Mouse (Mus musculus) midbrain, postnatal 0 days (tissue): ENCODE data around the gene D630039A03Rik. TPM values are rescaled to one million over a fixed set of nuclear protein-coding genes. Genes with fewer than 3 reads are reported as not detected.

Experiments used
- ATAC-seq: fragments of 200-750 bp; cut with Nextera tagmentation; 2 replicates; pipeline ENCODE4 v1.8.0; 2017; ENCODE audit warnings: moderate number of reproducible peaks, mild to moderate bottlenecking, moderate TSS enrichment, moderate library complexity; ENCODE audit not compliant: low FRiP score
- DNase-seq: peaks from one replicate; pipeline ENCODE4 v3.0.0-alpha.2; 2015; ENCODE audit warnings: low spot score
- H3K27ac ChIP-seq: fragments of 300-500 bp; sonication (generic); 2 replicates; pipeline ENCODE4 v1.5.1; 2014; ENCODE audit warnings: low read depth, mild to moderate bottlenecking, low read length, mixed read lengths
- H3K27me3 ChIP-seq: fragments of 300-500 bp; sonication (generic); 2 replicates; pipeline ENCODE4 v1.6.1; 2014; ENCODE audit warnings: low read length, control low read depth, mixed read lengths; ENCODE audit not compliant: insufficient read depth
- H3K36me3 ChIP-seq: fragments of 300-500 bp; sonication (generic); 2 replicates; pipeline ENCODE4 v1.6.1; 2014; ENCODE audit warnings: low read length, control low read depth, mixed read lengths; ENCODE audit not compliant: insufficient read depth
- H3K4me1 ChIP-seq: fragments of 300-500 bp; sonication (generic); 2 replicates; pipeline ENCODE4 v1.6.1; 2014; ENCODE audit warnings: mild to moderate bottlenecking, control low read depth, antibody characterized with exemption, low read length, mixed read lengths; ENCODE audit not compliant: insufficient read depth
- H3K4me2 ChIP-seq: fragments of 300-500 bp; sonication (generic); 2 replicates; pipeline ENCODE4 v1.6.1; 2014; ENCODE audit warnings: low read depth, mild to moderate bottlenecking, low read length, mixed read lengths; ENCODE audit not compliant: poor library complexity, severe bottlenecking
- H3K4me3 ChIP-seq: fragments of 300-500 bp; sonication (generic); 2 replicates; pipeline ENCODE4 v1.5.1; 2014; ENCODE audit warnings: low read depth, mild to moderate bottlenecking, low read length, moderate library complexity
- H3K9ac ChIP-seq: fragments of 300-500 bp; sonication (generic); replicated peaks from 2 replicates; pipeline ENCODE4 v1.6.1; 2014; ENCODE audit warnings: mild to moderate bottlenecking, low read length, moderate library complexity, mixed read lengths; ENCODE audit not compliant: poor library complexity, severe bottlenecking
- H3K9me3 ChIP-seq: fragments of 300-500 bp; sonication (generic); 2 replicates; pipeline ENCODE4 v1.6.1; 2016; ENCODE audit warnings: low read length, control low read depth
- CTCF ChIP-seq: IDR thresholded peaks from 2 replicates; pipeline ENCODE4 v1.5.1; 2016; ENCODE audit warnings: antibody characterized with exemption, mild to moderate bottlenecking
- WGBS: fragments of 180-500 bp; shearing (Covaris S2); extraction: QIAGEN DNeasy Blood & Tissue Kit; methylation state at CpG from one replicate; pipeline ENCODE4 v1.1.7; 2014; 5-methylcytosine and 5-hydroxymethylcytosine counted together
- polyA plus RNA-seq: library from polyadenylated mRNA; unstranded; fragments of >200 nt; fragmentation: Nextera tagmentation; extraction: Ambion mirVana; gene quantifications from 2 replicates; pipeline ENCODE4 v1.2.1, GENCODE M21; 2015
- total RNA-seq: library from RNA; depleted of rRNA; stranded (reverse); fragments of >200 nt; gene quantifications from 2 replicates; pipeline ENCODE4 v1.2.3, GENCODE M21; 2014

The D630039A03Rik gene
- total and polyA plus RNA-seq, 2 experiments from 2014 or later: 0.10 to 0.27 TPM

DNA sequence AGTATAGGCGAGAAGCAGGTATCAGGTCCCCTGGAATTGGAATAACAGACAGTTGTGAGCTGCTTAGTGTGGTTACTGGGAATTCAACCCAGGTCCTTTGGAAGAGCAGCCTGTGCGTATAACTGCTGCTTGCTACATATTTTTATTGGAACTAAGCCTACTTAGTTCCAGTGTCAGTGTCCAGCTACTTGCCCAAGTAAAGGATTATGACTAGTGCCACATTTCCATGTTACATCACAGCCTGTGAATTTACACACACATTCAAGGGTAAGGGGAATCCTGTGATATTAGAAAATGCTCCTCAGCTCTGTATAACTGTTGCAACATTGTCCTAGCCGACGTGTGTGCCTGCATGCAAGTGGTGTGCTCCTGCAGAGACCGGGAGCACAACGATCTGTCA lies 21.2 kb upstream of the D630039A03Rik start:
- ATAC-seq: no peak
- no peaks in the 10 kb centered on the region for H3K27me3 ChIP-seq
- H3K36me3 ChIP-seq: no peaks in the 10 kb centered on the region
- 88% methylated on average over 6 of the region's 6 CpGs for WGBS
- H3K27ac ChIP-seq: no peak overlapping the region
- no peak for DNase-seq
- no peaks in the 10 kb centered on the region for H3K4me1 ChIP-seq
- no peak for TF ChIP-seq CTCF
- no peak overlapping the region for H3K4me2 ChIP-seq
- H3K9ac ChIP-seq: no peak overlapping the region
- no peaks in the 10 kb centered on the region for H3K9me3 ChIP-seq
- H3K4me3 ChIP-seq: no peak overlapping the region

DNA sequence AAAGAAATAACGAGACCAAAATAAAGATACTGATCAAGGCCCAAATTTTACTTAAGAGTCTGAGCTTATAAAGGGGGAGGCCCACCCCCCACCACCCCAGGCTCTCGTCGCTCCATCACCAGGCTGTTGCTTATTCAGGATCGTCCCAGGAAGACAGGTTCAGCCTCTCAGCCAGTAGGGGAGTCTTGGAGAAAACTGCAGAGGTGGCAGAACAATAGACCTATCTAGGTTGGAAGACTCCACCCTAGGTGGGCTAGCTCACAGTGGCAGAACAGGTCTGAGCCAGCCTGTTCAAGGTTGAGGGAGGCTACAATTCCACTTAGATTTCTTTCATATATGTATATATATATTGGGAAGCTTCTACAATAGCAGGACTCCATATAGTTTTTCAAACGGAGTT lies 18.1 kb upstream of the D630039A03Rik start:
- DNase-seq (no peak), ATAC-seq (no peak)
- H3K4me2 ChIP-seq: no peak overlapping the region
- no peak for TF ChIP-seq CTCF
- H3K9ac ChIP-seq: no peak overlapping the region
- no peak overlapping the region for H3K27ac ChIP-seq
- H3K4me3 ChIP-seq: no peak overlapping the region
- no peaks in the 10 kb centered on the region for H3K27me3 ChIP-seq
- no peaks in the 10 kb centered on the region for H3K9me3 ChIP-seq
- H3K36me3 ChIP-seq: no peaks in the 10 kb centered on the region
- 79% methylated on average over 5 of the region's 5 CpGs for WGBS
- no peaks in the 10 kb centered on the region for H3K4me1 ChIP-seq

DNA sequence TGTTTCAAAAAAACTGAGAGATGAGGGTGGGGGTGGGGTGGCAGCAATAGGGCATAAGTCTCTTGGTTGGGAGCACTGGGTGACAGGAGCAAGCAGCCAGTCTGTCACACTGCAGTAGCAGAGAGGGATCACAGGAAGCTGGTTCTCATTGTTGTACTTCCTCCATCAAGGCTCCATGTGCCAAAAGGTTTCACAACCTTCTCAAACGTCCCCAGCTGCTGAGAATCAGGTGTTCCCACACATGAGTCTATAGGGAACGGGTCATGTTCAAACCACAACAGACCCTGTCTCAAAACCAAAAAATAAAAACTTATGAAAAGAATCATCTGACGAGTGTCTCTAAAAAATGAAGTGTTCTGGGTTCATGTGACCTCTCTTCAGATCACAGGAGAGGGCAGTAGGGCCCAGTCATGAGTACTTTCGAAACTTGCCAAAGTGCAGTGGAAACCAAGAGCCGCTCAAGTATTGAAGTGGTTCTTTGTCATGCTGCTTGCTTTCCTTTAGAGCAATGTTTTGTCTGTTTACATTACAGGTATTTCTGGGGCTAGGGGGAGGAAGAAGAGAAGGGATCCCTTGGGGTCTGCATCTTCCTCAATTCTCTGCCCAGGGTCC lies 14.6 kb upstream of the D630039A03Rik start:
- TF ChIP-seq CTCF: no peak
- H3K4me3 ChIP-seq: no peak overlapping the region
- DNase-seq (no peak), ATAC-seq (no peak)
- no peak overlapping the region for H3K9ac ChIP-seq
- H3K4me2 ChIP-seq: no peak overlapping the region
- no peaks in the 10 kb centered on the region for H3K27me3 ChIP-seq
- H3K36me3 ChIP-seq: no peaks in the 10 kb centered on the region
- H3K27ac ChIP-seq: no peak overlapping the region
- 80% methylated on average over 5 of the region's 5 CpGs for WGBS
- H3K9me3 ChIP-seq: no peaks in the 10 kb centered on the region
- no peaks in the 10 kb centered on the region for H3K4me1 ChIP-seq

DNA sequence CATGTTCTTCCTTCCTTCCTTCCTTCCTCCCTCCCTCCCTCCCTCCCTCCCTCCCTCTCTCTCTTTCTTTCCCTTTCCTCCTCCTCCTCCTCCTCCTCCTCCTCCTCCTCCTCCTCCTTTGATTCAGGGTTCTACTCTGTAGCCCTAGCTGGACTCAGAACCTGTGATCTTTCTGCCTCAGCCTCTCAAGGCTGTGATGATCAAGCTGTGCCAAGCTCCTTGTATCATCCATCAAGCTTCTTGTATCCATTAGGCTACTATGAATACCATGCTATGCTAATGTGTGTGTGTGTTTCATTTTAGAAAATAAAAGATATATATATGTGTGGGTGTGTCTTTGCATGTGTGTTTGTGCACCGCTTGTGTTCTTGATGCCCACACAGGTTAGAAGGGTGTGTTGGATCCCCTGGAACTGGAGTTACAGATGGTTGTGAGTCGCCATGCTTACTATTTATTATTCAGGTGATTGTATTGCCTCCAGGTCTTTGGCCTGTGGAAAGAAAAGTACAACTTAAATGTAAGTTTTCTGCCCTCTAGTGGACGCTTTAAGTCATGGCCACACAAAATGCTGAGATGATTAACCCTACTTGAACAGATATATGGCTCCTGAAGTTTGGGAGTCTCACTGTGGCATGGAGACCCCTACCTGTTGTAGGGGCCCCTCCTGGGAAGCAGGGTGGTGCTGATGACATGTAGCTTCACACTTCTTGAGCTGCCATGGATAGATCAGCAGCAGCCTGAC lies 11.5 kb upstream of the D630039A03Rik start:
- ATAC-seq (peak; percentile 31), DNase-seq (peak; percentile 88)
- peak; percentile 80 for TF ChIP-seq CTCF
- Histone ChIP-seq H3K36me3 (no peaks in the 10 kb centered on the region), H3K9ac (no peak overlapping the region), H3K27ac (no peak overlapping the region), H3K4me1 (no peaks in the 10 kb centered on the region; the same call in 1 of the 2 replicates), H3K27me3 (no peaks in the 10 kb centered on the region), H3K9me3 (no peaks in the 10 kb centered on the region), H3K4me3 (no peak overlapping the region), H3K4me2 (no peak overlapping the region)
- 17% methylated on average over 3 of the region's 3 CpGs for WGBS

DNA sequence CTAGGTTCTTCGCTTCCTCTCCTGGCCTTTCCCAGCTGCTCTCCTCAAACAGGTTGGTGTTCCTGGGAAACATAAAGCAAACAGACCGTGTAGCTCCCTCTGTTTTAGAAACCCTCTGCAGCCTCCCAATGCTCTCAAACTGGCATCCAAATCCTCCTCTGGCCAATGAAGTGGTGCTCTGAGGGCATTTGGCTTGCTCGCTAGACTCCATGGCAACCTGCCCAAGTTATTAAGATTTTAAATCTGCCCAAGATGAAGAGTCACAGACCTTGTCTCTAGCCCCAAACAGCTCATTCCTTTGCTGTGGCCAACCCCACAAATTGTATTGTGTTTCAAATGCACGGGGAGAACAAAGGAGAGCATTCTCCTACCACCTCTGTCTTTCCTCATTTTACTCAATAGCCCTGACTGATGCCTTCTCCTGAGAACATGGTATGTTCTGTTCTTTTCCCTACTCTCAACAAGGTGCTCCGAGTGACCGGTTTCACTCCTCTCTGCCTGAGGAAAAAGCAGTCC lies 8.5 kb upstream of the D630039A03Rik start:
- TF ChIP-seq CTCF: no peak
- no peak for ATAC-seq
- WGBS: 73% methylated on average over 6 of the region's 6 CpGs
- Histone ChIP-seq H3K36me3 (no peaks in the 10 kb centered on the region), H3K4me3 (no peak overlapping the region), H3K9me3 (no peaks in the 10 kb centered on the region), H3K4me2 (no peak overlapping the region), H3K27ac (no peak overlapping the region), H3K27me3 (no peaks in the 10 kb centered on the region), H3K4me1 (peaks cover 3% of the 10 kb centered on the region; the same call in 1 of the 2 replicates), H3K9ac (no peak overlapping the region)
- no peak for DNase-seq

DNA sequence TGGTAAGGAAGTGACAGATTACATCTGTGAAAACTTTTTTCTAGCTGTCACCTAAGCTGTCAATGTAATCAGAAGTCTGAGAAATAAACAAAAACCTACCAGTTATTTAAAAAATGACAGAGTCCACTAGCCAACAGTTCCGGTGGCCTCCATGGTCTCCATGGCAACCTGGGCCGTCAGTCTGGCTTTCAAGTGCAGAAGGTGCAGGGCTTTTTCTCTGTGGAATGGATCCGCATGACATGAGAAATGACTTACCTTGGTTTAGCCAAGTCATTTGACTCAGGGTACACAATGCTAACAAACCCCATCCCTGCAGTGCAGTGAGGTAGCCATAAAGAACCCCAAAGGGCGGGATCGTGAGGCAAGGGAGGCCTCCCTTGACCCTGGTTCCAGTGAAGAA lies 6.1 kb upstream of the D630039A03Rik start:
- Histone ChIP-seq H3K9ac (no peak overlapping the region), H3K9me3 (no peaks in the 10 kb centered on the region), H3K27ac (no peak overlapping the region), H3K4me1 (peaks cover 3% of the 10 kb centered on the region; the same call in 1 of the 2 replicates), H3K36me3 (no peaks in the 10 kb centered on the region), H3K4me3 (no peak overlapping the region), H3K4me2 (no peak overlapping the region), H3K27me3 (no peaks in the 10 kb centered on the region)
- 23% methylated on average over 5 of the region's 5 CpGs for WGBS
- no peak for DNase-seq
- no peak for ATAC-seq
- TF ChIP-seq CTCF: no peak
